Mouse (Mus musculus) heart, adult 11 months (tissue): Measurements from ENCODE around the gene Lrrc3c.

Source experiments
- DNase-seq: peaks from one replicate; pipeline ENCODE4 v3.0.0; 2022

Lrrc3c gene

DNA sequence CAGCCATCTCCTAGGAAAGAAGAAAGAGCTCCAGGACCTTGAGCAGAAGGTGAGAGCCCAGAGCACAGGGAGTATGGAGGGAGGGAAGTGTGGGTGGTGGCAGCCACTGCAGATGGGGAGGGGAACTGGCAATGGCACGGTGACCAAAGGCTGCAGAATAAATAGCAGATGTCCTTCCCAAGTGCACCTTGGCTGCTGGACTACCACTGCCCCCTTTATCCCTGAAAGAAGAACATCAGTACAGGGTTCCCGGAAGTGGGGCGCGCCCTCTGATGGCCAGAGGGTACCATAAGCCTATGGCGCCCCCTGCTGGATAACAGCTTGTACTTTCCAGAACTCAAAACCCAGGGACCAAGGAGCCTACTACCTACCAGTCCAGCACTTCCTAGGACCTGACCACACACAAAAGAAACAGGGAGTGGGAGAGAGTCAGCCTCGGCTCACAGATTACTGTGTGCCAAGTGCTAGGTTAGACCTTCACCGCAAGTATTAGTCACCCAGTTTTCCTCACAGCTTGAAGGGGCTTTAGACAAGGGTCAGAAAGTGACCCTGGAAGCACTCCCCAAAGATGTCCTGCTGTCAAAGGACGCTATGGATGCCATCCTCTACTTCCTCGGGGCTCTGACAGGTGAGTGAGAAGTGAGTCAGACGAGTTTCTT, 37.4 kb downstream of the Lrrc3c start:
- DNase-seq = peak; percentile 73

- peak; percentile 59 for DNase-seq
Observed at GRCm38 (mm10) chr11:98637501-98637900, 39.4 kb downstream of the Lrrc3c start.

- DNase-seq = no peak
Observed at GRCm38 (mm10) chr11:98640091-98640490, 42.0 kb downstream of the Lrrc3c start.

DNA sequence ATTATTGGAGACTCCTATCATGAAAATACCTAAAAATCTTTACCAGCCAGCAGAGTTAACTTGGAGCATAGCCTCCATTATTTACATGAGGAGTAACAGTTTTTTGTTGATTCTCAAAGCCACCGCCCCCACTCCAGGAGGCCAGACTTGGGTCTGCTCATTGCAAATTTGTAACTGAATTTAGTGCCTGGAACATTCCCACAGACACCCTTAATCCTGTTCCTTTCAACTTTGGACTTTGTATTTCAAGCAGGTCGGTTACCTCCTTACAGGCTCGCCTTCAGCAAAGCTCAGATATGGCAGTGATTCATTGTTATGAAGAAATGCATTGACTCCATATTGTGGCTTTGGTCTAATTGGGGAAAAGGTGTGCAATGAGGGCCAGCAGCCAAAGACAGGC, 46.7 kb downstream of the Lrrc3c start:
- DNase-seq = no peak

DNA sequence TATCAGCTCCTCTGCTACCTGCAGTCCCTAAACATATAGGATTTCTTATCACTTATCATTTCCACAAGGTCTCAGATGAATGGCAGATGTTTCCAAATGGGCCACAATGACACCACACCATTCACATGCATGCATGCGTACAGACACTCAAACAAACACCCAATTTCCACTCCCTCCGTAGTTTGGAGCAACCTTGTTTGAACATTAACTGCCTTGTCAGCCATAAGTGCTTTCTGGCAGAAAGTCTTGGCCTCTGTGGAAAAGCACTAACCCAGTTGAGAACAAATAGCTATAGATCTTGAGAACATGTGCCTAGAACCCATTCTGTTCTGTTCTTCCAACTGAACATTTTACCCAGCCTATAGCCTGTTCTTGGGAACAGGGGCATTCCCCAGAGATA, 47.9 kb downstream of the Lrrc3c start:
- no peak for DNase-seq

GRCm38 (mm10) chr11:98646459-98646858, 48.4 kb downstream of the Lrrc3c start, which contains the start of gene Gsdma2:
TSS of gene Gsdma2 (plus strand) at chr11:98646759.
- peak; percentile 66 for DNase-seq
